Mouse (Mus musculus) cerebellum, adult 9-11 months (tissue): Measurements from ENCODE around the gene Ap3b1.
"Not testable (repeated sequence)": the region's sequence is repeated elsewhere in the genome, so short reads cannot be mapped to it uniquely, and the experiment has no call there.

Experiments
- DNase-seq: peaks from one replicate; pipeline ENCODE4 v3.0.0; 2022

Ap3b1 gene

DNA sequence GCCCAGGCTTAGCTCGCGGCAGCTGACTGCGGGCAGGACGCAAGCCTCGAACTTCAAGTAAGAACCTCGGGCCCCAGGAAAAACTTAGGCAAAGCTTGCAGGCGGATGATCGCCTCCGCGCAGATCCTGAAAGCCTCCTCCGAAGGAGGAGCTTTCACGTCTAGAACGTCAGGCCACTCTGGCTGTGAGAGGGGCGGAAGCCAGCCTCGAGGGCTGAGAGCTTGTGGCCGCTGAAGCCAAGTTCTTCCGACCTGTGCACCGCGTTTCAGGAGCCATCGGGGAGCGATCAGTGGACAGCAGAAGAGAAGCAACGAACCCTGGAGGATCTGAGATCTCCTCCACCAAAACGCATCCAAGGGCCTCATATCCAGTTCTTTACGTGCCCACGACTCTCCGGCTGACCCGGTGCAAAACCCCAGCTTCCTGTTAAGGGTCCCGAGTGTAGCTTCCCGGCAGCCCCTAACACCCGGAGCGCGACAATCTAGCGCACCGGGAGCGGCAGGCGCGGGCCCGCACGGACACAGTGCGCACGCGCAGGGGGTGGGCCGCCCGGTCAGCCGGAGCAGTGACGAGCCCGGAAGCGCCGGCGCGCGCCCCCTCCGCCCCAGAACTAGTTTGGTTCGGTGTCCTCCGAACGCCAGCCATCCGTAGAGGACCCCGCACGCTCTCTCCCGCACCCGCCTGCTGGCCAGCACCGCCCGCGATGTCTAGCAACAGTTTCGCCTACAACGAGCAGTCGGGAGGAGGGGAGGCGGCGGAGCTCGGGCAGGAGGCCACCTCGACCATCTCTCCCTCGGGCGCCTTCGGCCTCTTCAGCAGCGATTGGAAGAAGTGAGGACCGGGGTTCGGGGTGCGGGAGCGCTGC, at the start of gene Ap3b1:
Ap3b1 (plus strand) TSS at position 560 of the 865 bp plus-strand sequence.
- peak; percentile 85 for DNase-seq

DNA sequence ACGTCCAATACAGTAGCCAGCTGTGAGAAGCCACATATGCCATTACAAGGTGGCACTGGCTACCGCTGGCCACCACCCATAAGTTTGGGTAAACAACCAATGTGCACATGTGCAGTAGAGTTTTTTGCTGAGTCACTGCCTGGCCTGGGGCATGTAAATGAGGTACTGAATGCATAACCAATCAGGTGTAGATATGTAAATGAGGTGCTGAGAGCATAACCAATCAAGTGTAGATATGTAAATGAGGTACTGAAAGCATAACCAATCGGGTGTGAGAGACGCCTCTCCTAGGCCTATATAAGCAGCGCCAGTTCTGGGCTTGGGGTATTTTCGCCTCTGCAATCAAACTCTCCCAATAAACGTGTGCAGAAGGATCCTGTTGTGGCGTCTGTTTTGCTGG, 45.9 kb upstream of the Ap3b1 start:
- not testable (repeated sequence) for DNase-seq

DNA sequence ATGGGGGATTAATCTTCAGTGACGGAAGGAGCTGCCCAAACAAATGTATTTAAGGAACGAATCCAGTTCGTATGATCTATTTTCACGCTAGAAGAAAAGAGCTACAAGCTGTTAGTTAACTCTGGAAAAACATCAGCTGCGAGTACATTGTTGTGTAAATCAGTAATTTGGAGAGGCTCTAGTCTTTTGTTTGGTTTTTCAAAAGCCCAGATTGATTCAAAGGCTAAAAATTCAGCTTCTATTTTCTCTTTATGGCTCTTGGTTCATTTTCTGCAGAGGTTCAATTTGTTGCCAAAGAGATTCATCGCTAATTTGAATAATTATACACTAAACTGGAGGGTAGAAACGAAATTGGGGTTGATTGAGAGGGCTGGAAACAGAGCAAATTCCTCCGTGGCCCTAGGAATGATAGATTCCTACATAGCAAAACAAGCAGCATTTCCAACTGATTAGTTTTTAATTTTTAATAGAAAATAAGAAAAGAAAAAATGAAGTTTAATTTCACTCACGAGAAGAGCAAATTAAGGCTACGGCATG, 41.7 kb upstream of the Ap3b1 start:
- no peak for DNase-seq

DNA sequence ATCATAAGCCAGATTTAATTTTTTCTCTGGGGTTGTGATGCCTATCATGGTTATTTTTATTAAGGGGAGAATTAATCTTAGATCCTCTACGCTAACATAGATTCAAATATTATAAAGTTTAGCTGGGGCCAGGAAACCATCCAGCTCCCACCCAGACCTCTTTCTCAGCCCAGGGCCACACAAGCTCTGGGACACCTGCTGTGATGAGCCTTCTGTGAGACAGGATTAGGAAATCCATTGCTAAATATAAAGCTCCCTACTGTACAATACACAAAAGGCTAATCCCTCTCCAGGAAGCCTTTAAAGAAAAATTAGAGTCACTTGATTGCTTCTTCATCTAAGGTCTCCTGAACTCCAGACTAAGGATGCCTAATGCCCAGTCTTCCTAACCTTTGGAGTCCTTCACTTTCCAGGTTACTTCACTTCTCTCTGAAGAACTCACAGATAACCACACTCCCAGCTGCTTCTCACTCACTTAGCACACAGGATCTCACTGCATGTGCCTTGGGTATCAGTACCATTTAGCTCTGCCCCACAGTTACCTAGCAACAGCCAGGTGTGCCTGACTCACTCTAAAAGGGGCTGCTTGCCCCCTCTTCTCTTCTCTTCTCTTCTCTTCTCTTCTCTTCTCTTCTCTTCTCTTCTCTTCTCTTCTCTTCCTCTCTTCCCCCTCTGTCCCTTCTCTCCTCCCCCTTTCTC, 37.5 kb upstream of the Ap3b1 start:
- no peak for DNase-seq

DNA sequence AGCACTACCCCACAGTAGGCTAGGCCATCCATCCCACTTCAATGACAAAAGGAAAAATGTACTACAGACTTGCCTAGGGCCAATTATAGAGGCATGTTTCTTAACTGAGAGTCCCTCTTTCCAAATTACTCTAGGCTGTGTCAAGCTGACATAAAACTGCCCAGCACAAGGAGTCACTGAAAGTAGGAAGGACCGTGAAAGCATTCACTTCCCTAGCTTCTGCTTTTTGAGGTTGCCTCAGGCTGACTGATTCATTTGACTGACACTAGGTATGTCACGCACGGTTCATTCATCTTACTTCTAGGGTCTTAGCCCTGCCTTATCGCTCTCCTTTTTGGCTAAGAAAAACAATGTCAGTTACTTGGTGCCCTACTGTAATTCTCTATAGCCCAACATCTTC, 36.3 kb upstream of the Ap3b1 start:
- no peak for DNase-seq

DNA sequence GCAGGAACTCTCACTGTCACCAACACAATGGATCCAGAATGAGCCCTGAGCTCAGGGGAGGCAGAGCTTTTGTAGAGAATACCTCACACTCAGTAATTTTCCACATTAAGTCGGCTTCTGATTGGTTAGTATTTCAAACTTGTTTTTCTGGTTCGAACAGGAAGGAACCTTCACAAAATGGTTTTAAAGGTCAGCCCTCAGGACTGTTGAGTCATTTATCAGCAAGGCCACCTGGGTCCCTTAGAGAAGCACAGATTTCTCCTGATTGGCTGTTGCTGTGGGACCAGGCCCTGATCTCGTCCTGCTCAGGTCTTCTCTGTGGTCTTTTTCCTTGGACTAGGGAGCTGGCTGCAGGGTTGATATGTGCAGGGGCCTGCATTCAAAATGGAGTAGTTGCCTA, 30.7 kb upstream of the Ap3b1 start:
- no peak for DNase-seq

DNA sequence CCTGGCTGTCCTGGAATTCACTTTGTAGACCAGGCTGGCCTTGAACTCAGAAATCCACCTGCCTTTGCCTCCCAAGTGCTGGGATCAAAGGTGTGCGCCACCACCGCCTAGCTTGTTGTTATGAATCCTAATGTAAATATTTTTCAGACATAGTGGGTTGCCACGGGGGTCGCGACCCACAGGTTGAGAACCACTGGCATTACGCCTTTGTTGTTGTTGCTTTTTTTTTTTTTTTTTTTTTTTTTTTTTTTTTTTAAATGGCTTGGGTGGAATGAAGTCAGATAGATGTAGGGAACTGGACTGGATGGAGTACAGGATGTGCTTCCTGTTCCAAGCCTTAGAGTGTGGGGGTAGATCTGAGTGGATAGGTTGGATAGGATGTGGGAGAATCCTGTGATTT, 29.8 kb upstream of the Ap3b1 start:
- DNase-seq: not testable (repeated sequence)

DNA sequence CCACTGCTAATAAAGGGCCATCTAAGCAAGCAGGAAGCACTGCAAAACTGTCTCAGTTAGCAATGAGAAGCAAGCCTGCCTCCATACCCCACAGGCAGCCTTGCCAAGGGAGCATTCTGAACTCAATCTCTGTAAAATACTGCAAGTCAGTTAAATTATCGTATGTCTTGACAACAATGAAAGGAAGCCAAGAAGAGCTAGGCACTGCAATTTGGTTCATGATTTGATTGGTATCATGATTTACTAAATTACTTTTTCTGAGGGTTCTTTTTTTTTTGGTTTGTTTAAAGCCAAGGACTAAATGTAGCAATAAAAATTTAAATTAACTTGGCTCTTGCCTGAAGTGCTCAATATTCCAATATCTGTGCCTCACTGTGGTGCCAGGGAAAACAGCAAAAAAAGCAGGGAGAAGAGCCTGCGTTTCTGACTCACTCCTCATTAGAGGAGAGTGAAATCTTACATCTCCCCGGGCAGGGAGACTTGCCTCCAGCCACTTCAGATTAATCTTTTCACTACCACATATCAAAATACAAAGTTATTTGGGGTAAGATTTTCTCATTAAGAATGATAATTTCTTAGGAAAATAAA, 28.3 kb upstream of the Ap3b1 start:
- DNase-seq: no peak

DNA sequence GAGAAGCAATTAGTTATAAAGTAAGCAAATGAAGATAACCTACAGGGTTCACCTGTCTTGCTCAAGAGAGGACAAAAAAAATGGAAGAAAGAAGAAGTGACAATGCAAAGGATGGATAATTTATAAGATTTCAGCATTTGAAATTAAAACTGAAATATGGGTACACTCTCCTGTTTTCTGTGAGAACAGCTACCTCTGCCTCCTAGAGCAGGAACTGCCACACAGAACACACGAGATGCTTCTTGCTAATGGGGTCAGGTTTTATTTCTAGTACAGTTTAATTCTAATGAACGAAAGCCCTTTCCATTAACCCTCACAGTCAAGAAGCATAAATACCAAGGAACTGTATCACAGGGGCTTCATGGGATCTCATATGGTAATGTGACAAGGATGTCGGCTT, 20.4 kb upstream of the Ap3b1 start:
- no peak for DNase-seq

DNA sequence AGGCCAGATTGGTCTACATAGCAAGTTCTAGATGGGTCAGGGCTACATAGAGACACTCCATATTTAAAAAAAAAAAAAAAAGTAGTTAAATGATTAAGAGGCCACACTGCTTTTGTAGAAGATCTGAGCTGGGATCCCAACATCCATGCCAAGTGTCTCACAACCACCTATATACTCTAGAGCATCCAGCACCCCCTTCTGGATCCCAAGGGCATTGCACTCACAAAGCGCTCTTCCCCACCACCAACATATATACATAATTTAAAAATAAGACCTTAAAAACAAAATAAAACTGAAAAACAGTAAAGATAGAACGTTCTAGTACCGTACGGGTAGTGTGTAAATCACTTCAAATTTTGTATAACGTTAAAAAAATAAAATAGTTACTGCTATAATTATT, 15.6 kb upstream of the Ap3b1 start:
- DNase-seq: no peak

DNA sequence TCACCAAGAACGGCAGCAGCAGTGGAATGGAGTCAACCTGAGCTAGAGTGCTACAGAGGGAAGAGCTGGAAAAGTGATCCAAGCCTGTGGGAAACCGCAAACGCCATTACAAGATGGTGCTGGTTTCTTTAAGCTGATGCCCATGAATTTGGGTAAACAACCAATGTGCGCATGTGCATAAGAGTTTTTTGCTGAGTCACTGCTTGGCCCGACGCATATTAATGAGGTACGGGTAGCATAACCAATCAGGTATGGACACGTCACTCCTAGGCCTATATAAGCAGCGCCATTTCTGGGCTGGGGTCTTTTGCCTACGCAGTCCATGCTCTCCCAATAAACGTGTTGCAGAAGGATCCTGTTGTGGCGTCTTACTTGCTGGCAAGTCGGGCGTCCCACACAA, 14.2 kb upstream of the Ap3b1 start:
- DNase-seq: not testable (repeated sequence)

DNA sequence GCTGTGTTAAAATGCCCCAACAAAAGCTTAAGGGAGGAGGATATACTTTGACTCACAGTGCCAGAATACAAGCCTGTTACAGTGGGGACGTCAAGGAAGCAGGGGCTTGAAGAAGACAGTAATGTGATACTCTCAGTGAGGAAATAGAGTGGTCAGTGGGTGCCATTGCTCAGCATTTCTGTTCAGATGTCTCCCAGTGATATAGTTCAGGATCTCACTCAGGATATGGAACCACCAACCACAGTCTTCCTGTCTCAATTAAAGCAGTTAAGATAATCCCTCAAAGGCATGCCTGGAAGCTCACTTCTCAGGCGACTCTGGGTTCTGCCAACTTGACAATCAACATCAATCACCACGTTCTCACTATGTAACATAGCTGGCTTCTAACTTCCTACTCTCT, 4.2 kb upstream of the Ap3b1 start:
- DNase-seq: no peak

DNA sequence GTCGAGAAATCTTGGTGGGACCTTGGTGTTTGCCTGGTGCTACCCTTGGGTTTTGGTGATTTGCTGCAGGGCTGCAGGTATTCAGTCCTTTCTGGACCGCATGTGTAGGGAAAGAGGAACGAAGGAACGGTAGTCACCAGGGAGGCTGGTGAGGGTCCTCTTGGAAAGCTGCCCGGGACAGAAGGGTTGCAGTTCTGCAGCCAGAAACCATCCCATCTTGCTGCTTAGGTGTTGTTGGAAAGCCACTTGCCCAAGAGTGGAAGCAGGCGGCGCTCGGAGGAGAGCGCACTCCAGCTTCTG, 709 bp upstream of the Ap3b1 start:
- DNase-seq: peak; percentile 60

DNA sequence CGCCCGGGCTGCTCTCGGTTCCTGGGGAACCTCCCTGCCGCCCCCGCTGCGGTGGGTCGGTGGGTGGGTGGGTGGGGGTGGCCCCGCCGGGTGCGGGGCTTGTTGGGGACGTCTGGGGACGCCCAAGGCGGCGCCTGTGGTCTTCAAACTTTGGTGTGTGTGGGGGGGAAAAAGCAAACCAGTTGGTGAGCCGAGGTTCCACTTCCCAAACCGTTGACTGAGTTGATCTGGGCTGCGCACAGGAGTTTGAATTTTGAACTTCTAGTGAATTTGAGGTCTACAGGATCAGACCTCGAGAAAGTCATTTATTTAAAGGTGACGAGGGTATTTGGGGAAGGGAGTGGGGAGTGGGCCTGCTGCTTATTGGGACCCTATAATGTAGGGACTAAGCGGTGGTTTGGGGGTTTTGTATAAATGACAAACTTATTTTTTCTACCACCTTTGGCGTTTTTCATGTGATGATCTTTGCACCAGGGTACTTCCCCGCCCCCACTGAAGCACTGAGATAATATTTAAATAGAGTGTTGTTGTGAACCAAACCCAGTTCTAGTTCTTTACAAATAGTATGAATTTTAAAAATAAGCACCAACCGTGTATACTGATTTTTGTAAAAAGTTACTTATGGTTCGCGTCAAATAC, 641 bp downstream of the Ap3b1 start:
- DNase-seq: no peak

DNA sequence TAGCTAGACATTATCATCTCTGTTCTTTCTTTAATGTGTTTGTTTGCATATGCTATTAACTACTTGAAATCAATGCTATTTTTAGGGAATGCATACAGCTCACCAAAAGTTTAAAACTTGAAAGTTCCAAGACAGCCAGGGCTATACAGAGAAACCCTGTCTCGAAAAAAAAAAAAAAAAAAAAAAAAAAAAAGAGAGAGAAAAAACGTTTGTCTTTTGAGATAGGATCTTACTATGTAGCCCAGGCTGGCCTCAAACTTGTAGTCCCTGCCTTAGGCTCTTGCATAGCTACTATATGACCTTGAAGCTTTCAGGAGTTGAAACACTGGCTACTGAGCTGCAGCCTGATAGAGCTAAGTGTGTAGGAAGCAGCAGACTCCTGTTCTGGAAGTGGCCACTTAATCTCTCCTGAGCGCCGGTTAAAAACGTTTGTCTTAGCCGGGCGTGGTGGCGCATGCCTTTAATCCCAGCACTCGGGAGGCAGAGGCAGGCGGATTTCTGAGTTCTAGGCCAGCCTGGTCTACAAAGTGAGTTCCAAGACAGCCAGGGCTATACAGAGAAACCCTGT, 2.3 kb downstream of the Ap3b1 start:
- not testable (repeated sequence) for DNase-seq

DNA sequence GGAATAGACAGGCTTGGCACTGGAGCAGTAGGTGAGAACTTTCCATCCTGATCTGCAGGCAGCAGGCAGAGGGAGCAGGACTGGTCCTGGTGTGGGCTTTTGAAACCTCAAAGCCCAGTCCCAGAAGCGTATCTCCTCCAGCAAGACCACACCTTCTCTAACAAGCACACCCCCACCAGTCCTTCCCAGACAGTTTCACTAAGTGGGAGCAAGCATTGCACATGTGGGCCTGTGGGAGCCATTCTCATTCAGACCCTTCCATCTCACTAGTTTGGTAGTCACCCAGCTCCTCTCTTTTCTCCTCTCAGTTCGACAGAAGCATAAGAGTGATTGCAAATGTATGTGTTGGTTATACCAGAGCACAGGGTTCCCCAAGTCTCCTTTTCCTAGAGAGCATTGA, 5.6 kb downstream of the Ap3b1 start:
- no peak for DNase-seq

DNA sequence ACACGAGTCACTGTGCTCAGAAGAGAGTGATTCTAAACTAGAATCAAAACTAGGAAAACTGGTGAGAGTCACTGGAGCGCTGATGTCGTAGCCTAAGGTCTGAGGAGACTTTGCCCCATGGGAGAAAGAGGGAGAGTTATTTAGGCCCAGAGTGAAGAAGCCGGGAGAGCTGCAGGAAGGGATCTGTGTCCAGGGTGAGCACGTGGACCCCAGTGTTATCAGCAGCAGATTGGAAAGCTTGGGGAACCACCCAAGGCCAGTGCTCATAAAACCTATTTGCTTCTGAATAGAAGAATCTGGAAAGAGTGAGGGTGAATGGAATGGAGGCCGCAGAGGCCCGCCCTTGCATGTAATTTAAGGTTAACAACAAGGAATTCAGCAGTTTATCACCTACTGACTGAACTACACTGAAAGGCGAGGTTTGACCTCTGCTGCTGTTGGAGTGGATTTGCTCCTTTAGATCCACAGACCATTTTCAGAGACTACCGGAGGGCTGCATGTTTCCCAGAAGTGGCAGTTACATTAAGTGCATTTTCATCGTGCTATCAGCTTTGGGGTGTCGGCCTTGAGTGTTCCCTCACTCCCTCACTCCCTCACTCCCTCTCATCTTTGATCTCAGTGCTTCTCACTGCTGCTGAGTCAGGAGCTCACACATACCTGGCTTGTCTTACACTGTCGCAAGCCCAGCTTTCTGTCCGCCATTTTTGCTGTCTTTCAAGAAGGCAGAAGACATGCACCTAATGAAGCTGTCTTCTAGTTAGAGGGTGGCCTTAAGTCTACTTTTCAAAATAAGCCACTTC, 6.5 kb downstream of the Ap3b1 start:
- no peak for DNase-seq

DNA sequence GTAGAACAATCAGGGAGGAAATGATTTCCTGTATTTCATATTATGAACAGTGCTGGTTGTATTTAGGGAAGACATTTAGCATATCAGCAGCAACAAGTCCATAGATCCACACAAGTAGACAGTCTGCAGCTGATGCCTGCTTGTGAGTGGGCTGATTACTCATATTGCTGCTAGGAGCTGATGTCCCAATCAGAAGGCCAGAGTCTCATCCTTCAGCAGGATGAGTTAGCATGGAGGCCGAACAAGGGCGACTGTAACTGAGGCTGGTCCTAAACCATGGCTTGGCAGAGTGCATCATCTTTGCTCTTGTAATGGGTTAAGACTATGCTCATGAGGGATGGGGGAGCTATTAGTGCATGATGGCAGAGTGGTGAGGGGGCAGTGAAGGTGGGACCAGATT, 9.1 kb downstream of the Ap3b1 start:
- no peak for DNase-seq

DNA sequence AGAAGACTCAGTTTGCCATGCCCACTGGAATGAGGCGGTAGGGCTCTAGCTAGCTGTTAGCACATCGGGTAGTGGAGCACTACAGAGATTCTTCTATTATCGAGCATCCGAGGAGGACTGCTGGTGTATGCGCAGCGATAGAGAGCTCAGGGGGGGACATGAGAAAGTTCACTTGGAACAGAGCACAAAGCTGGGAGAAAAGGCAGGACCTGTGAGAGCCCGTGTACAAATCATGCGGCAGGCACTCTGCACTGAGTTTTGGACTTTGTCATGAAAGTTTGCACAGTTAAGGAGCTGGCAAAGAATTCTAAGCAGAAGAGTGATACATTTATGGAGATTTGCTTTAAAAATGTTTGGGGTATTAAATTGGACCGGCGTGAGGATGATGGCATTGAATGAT, 11.8 kb downstream of the Ap3b1 start:
- no peak for DNase-seq

DNA sequence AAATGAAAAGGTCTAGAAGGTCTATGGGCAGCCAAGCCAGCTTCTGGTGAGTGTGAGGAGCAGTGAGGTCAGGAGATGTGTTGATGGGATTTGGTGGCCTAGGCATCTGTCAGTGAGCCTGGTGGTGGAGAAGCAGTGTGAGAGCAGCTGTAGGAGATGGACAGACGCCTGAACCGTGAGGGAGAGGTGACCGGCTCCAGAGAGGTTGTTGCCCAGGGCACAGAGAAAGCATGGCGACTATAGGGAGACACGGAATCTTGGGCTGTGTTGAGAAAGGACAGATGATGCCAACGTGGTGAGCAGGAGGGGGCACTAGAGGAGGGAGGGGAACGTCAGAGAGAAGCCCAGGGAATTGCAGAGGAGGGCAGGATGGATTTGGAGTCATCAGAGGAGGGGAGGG, 13.3 kb downstream of the Ap3b1 start:
- no peak for DNase-seq

DNA sequence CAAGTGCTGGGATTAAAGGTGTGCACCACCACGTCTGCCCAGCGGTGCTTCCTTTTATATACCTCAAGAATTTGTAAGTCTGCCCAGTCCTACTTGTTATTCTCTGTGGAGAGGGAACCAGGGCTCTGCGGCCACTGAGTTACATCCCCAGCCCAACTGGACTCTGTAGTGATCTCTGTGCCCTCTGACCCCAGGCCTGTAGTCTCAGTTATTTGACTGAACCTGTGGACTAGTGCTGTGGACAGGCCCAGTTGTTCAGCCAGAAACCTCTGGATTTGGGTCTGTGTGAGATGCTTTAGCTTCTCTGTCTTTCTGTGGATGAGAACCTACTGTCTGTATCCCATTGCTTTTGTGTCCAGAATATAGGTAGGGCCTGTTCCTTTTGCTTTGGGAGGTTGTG, 15.4 kb downstream of the Ap3b1 start:
- DNase-seq: no peak
